Mouse (Mus musculus) intestine, embryonic 14.5 days (tissue): ENCODE measurements around the gene Nlrp1b. TPM values are rescaled to one million over a fixed set of nuclear protein-coding genes. Genes with fewer than 3 reads are reported as not detected.

Experiments used
- ATAC-seq: fragments of 200-750 bp; cut with Nextera tagmentation; replicated peaks from 2 replicates; pipeline ENCODE4 v1.8.0; 2017; ENCODE audit warnings: low read depth, moderate number of reproducible peaks, moderate TSS enrichment, moderate library complexity; ENCODE audit not compliant: low FRiP score, low TSS enrichment
- DNase-seq: peaks from one replicate; pipeline ENCODE4 v3.0.0-alpha.2; 2018; ENCODE audit warnings: low spot score
- H3K27ac ChIP-seq: fragments of 300-500 bp; sonication (generic); 2 replicates; pipeline ENCODE4 v1.5.1; 2014; ENCODE audit warnings: low read depth, mild to moderate bottlenecking, control low read depth
- H3K27me3 ChIP-seq: fragments of 300-500 bp; sonication (generic); replicated peaks from 2 replicates; pipeline ENCODE4 v1.6.1; 2014; ENCODE audit warnings: low read length, control low read depth; ENCODE audit not compliant: control insufficient read depth, insufficient read depth
- H3K36me3 ChIP-seq: fragments of 300-500 bp; sonication (generic); 2 replicates; pipeline ENCODE4 v1.6.1; 2014; ENCODE audit warnings: low read length, control low read depth; ENCODE audit not compliant: control insufficient read depth, insufficient read depth
- H3K4me1 ChIP-seq: fragments of 300-500 bp; sonication (generic); replicated peaks from 2 replicates; pipeline ENCODE4 v1.6.1; 2014; ENCODE audit warnings: low read length, control low read depth, mixed read lengths; ENCODE audit not compliant: control insufficient read depth, insufficient read depth
- H3K4me2 ChIP-seq: fragments of 300-500 bp; sonication (generic); 2 replicates; pipeline ENCODE4 v1.6.1; 2014; ENCODE audit warnings: low read length
- H3K4me3 ChIP-seq: fragments of 300-500 bp; sonication (generic); 2 replicates; pipeline ENCODE4 v1.5.1; 2014; ENCODE audit warnings: low read depth, low read length, control low read depth, mixed read lengths
- H3K9ac ChIP-seq: fragments of 300-500 bp; sonication (generic); 2 replicates; pipeline ENCODE4 v1.6.1; 2014; ENCODE audit warnings: mild to moderate bottlenecking, low read length
- H3K9me3 ChIP-seq: fragments of 300-500 bp; sonication (generic); 2 replicates; pipeline ENCODE4 v1.6.1; 2016; ENCODE audit warnings: low read length, control low read depth; ENCODE audit not compliant: control insufficient read depth
- WGBS: fragments of 180-500 bp; shearing (Covaris S2); extraction: QIAGEN DNeasy Blood & Tissue Kit; methylation state at CpG from one replicate; pipeline ENCODE4 v1.1.7; 2014; 5-methylcytosine and 5-hydroxymethylcytosine counted together
- polyA plus RNA-seq: library from polyadenylated mRNA; unstranded; fragments of >200 nt; fragmentation: Nextera tagmentation; extraction: Ambion mirVana; gene quantifications from 2 replicates; pipeline ENCODE4 v1.2.1, GENCODE M21; 2014

Nlrp1b gene
- polyA plus RNA-seq = not detected in 2 replicates

DNA sequence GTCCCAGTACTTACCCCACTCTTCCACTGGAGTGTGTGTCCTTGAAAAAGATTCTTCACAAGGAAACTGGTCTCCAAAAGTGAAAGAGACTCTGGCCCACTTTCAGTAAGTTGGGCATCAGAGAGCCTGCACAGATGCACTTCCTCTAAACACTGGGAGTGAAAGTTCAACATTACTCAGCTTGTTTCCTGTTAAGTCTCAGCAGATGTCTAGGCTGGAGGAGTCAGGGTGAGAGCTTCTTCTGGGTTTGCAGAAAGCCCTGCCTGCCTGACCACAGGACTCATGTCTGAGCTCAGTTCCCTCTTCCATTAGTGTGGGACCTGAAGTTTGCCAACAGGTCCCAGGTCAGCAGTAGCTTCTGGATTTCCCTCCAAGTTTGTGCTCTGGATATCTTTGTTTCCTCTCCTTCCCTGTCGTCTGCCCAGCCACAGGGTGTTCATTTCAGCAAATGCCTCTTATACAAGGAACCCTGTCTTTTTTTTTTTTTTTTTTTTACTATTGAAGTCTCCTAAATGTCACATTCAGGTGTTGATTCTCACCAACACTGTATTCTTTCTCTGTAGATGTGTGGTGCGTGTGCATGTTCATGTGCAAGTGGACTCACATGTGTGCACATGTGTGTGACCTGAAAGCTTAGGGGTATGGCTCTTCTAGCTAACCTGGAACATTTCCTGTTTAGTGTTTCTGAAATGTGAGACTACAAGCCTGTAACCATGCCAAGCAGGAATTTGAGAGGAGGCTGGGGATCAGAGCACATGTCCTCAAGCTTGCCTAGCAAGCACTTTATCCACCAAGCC is at the start of gene Nlrp1b:
TSS of gene Nlrp1b (minus strand) at position 50 of the 797 bp plus-strand sequence.
- no peak within 1 kb of the TSS for H3K4me2 ChIP-seq
- WGBS = 70% methylated on average over 2 of the region's 2 CpGs
- no peak for DNase-seq
- ATAC-seq = no peak
- no peaks in the 10 kb centered on the region for H3K9me3 ChIP-seq
- no peak within 1 kb of the TSS for H3K4me3 ChIP-seq
- no peaks in the 10 kb centered on the region for H3K36me3 ChIP-seq
- no peak within 1 kb of the TSS for H3K9ac ChIP-seq
- no peaks in the 10 kb centered on the region for H3K4me1 ChIP-seq
- H3K27ac ChIP-seq = no peak within 1 kb of the TSS
- H3K27me3 ChIP-seq = no peaks in the 10 kb centered on the region

DNA sequence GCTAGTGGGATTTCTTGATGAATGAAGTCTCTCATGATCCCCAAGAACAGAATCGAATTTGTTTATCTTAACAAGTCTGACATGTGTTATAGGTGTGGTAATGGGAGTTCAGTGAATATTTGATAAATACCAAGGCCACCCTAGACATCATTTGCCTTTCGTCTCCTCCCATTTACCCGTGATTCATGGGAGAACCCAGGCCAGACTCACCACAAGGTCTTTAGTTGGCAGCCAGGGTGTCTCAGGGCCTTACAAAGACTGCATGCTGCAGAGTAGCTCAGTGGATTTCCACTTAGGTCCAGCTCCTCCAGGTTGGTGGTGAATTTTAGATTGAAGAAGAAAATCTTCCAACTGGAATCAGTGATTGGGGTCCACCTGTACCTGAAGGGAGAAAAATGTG is 30.5 kb upstream of the Nlrp1b start:
- Histone ChIP-seq H3K9me3 (no peaks in the 10 kb centered on the region), H3K4me3 (no peak overlapping the region), H3K4me2 (no peak overlapping the region), H3K36me3 (no peaks in the 10 kb centered on the region), H3K27me3 (no peaks in the 10 kb centered on the region), H3K9ac (no peak overlapping the region), H3K27ac (no peak overlapping the region), H3K4me1 (no peaks in the 10 kb centered on the region)
- ATAC-seq = no peak
- WGBS = 57% methylated on average over 3 of the region's 3 CpGs
- DNase-seq = no peak

DNA sequence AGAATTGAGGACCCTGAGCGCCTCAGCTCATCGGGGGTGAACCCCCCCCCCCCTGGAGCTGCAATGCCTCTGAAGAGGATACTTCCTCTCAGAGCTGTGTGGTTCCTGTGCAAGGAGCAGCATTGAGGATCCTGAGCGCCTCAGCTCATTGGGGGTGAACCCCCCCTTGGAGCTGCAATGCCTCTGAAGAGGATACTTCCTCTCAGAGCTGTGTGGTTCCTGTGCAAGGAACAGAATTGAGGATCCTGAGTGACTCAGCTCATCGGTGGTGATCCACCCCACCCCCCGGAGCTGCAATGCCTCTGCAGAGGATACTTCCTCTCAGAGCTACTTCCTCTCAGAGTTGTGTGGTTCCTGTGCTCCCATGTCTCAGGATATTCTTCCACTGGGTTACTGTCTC is 20.8 kb upstream of the Nlrp1b start:
- Histone ChIP-seq H3K9ac (no peak overlapping the region), H3K36me3 (no peaks in the 10 kb centered on the region), H3K27me3 (no peaks in the 10 kb centered on the region), H3K9me3 (no peaks in the 10 kb centered on the region), H3K4me1 (no peaks in the 10 kb centered on the region), H3K4me2 (no peak overlapping the region), H3K4me3 (no peak overlapping the region), H3K27ac (no peak overlapping the region)
- no peak for ATAC-seq
- 81% methylated on average over 5 of the region's 5 CpGs for WGBS
- no peak for DNase-seq

DNA sequence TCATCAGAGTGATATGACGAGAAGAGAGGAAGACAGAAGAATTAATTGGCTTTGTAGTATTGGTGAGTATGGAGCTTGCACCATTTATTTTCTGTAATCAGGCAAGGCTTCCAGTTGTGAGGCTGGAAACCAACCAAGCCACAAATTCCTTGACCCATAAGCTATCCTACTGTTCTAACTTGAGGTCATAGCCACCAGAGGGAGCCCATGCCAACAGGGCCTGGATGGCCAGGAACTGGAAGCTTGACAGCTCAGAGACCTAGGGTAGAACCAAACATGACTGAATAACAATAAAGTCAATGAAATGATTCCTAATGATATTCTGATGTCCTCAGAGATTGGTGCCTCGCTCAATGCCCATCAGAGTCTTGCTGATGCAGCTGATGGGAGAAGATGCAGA is 5.9 kb downstream of the Nlrp1b start:
- 70% methylated on average over 2 of the region's 2 CpGs for WGBS
- ATAC-seq = no peak

DNA sequence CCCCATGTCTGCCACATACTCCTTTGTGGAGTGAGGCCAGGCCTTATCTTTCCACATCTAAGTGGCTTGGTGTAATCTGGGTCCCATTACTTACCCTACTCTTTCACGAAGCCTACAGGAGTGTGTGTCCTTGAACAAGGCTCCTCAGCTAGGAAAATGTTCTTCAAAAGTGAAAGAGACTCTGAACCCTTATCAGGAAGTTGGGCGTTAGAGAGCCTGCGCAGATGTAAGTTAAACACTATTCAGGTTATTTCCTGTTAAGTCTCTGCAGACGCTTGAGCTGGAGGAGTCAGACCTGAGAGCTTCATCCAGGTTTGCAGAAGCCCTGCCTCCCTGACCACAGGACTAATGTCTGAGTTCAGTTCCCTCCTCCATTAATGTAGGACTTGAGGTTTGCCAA is 27.8 kb downstream of the Nlrp1b start:
- Histone ChIP-seq H3K36me3 (no peaks in the 10 kb centered on the region), H3K4me3 (no peak overlapping the region), H3K27ac (no peak overlapping the region), H3K9me3 (no peaks in the 10 kb centered on the region), H3K4me1 (no peaks in the 10 kb centered on the region), H3K4me2 (no peak overlapping the region), H3K9ac (no peak overlapping the region), H3K27me3 (no peaks in the 10 kb centered on the region)
- ATAC-seq (no peak), DNase-seq (no peak)
- 67% methylated on average over 4 of the region's 4 CpGs for WGBS

More for the DNA sequence above, 5.9 kb downstream of the Nlrp1b start:
- Histone ChIP-seq H3K27me3 (no peaks in the 10 kb centered on the region), H3K9ac (no peak overlapping the region), H3K27ac (no peak overlapping the region), H3K4me1 (no peaks in the 10 kb centered on the region), H3K36me3 (no peaks in the 10 kb centered on the region), H3K4me3 (no peak overlapping the region), H3K9me3 (no peaks in the 10 kb centered on the region), H3K4me2 (no peak overlapping the region)
- DNase-seq = no peak

DNA sequence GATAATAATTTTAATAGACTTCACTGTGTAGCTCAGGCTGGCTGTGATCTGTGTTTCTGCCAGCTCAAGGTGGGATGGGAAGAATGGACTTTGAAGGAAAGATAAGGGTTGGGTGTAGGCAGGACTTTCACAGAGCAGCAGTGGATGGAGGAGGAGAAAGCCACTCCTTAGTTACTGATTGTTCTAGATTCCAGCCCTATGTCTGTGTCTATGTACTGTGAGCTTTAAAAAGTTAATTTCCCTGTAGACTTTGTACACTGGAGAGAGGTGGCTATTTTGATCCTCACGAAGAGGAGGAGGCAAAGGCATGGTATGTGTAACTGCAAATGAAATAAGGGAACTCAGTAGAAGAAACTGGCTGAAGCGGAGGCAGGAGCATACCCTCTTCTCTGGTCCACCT is 31.2 kb downstream of the Nlrp1b start:
- Histone ChIP-seq H3K4me3 (no peak overlapping the region), H3K4me1 (no peaks in the 10 kb centered on the region), H3K27me3 (no peaks in the 10 kb centered on the region), H3K27ac (no peak overlapping the region), H3K36me3 (no peaks in the 10 kb centered on the region), H3K9me3 (no peaks in the 10 kb centered on the region), H3K9ac (no peak overlapping the region), H3K4me2 (no peak overlapping the region)
- WGBS = 78% methylated on average over 2 of the region's 2 CpGs
- ATAC-seq (no peak), DNase-seq (no peak)

DNA sequence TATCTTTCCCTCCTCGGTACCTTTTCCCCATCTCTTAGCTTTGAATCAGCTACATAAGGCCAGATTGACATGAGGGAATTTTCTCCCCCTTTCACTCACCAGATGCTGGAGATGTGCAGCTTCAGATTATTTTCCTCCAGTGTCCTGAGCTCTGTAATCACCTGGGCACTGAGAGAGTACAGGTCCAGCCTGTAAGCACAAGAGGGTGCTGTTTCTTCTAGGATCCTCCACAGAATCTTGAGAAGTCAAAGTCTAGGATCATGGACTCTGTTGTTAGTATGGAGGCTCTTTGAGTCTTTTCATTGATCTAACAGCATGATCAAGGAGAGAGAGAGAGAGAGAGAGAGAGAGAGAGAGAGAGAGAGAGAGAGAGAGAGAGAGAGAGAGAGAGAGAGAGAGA is 60.9 kb downstream of the Nlrp1b start:
- Histone ChIP-seq H3K27ac (no peak overlapping the region), H3K9ac (no peak overlapping the region), H3K27me3 (no peaks in the 10 kb centered on the region), H3K4me1 (no peaks in the 10 kb centered on the region), H3K4me2 (no peak overlapping the region), H3K36me3 (no peaks in the 10 kb centered on the region), H3K9me3 (no peaks in the 10 kb centered on the region), H3K4me3 (no peak overlapping the region)
- 71% methylated on average over 1 of the region's 1 CpGs for WGBS
- DNase-seq (no peak), ATAC-seq (no peak)

DNA sequence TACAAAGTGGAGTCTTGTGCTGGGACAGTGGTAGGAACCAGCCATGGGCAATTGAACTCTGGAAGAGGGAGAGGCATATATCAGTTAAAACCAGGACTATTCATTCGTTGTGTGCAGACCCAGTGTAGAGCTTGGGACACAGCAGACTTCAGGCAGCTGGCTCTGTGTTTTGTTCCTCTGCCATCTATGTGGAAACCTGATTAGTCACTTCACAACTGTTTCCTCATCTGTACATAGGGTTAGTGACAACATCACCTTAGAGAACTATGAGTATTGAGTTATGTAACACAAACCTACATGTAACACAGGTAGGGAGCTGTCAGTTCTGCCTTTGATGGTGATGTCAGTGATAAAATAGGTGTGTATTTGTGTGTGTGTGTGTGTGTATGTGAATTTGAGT is 66.4 kb downstream of the Nlrp1b start:
- no peak overlapping the region for H3K4me2 ChIP-seq
- H3K4me1 ChIP-seq = no peaks in the 10 kb centered on the region
- no peak overlapping the region for H3K27ac ChIP-seq
- DNase-seq (no peak), ATAC-seq (no peak)
- no peak overlapping the region for H3K9ac ChIP-seq
- no peaks in the 10 kb centered on the region for H3K9me3 ChIP-seq
- no peaks in the 10 kb centered on the region for H3K36me3 ChIP-seq
- 68% methylated on average over 1 of the region's 1 CpGs for WGBS
- H3K27me3 ChIP-seq = no peaks in the 10 kb centered on the region
- no peak overlapping the region for H3K4me3 ChIP-seq
